Mouse (Mus musculus) heart, postnatal 25 days (tissue): ENCODE measurements around the gene Ttc30a1. TPM values are rescaled to one million over a fixed set of nuclear protein-coding genes. Genes with fewer than 3 reads are reported as not detected.
"Not testable (repeated sequence)": the region's sequence is repeated elsewhere in the genome, so short reads cannot be mapped to it uniquely, and the experiment has no call there.

Source experiments
- DNase-seq: peaks from one replicate; pipeline ENCODE4 v3.0.0; 2022; ENCODE audit warnings: low spot score
- intact Hi-C: fragments of 180-260 bp; cut with DNase I; formaldehyde crosslinking; loops from one replicate; pipeline ENCODE4 v1.15.1; 2025
- total RNA-seq, 2 experiments: library from RNA; stranded (reverse); gene quantifications; 2 replicates each; pipeline ENCODE4 v1.2.3; 2021

The Ttc30a1 gene
- total RNA-seq, 2 experiments from 2014 or later = 3.0 to 3.2 TPM

GRCm38 (mm10) chr2:75985124-75985523 is 3.4 kb upstream of the Ttc30a1 start:
- no peak for DNase-seq
- intact Hi-C loops = no loop called here

GRCm38 (mm10) chr2:75983847-75984246 is 2.1 kb upstream of the Ttc30a1 start:
- no peak for DNase-seq
- intact Hi-C loops = no loop called here

- intact Hi-C loops = no loop called here
- DNase-seq = no peak
Measured at GRCm38 (mm10) chr2:75983091-75983490, 1.3 kb upstream of the Ttc30a1 start.

GRCm38 (mm10) chr2:75982626-75983025 is 859 bp upstream of the Ttc30a1 start:
- DNase-seq = no peak
- intact Hi-C loops = no loop called here

- intact Hi-C loops, DNase-seq: not testable (repeated sequence)
Measured at GRCm38 (mm10) chr2:75980933-75981439, 781 bp downstream of the Ttc30a1 start.

DNA sequence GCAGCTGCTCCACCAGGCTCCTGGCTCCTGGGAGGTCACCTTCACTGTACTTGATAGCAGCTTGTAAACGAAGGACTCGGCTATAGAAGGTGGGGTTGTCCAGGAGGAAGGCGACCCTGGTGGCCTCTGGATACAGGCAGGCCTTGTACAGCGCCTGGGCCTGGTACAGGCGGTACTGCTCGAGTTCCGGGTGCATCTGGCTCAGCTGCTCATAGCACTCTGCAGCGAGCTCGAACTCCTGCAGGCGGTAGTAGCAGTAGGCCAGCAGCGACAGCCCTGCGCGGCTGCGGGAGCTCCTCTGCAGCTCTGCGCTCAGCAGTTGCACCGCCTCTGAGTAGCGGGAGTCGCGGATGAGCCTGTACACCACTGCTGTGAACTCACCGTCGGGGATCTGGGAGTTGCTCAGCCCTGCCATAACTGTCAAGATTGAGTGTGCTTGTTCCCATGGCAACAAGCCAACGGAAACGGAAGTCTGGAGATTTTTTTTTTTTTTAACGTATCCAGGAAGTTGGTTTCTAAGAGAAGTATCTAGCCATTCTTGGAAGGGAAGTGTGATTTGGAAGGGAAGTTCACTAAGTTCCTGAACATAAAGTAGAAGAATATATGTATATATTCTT is 3.9 kb downstream of the Ttc30a1 start, which contains the start of gene Ttc30a2:
Ttc30a2 (minus strand) TSS at position 419 of the 617 bp plus-strand sequence.
- intact Hi-C loops = not testable (repeated sequence)

DNA sequence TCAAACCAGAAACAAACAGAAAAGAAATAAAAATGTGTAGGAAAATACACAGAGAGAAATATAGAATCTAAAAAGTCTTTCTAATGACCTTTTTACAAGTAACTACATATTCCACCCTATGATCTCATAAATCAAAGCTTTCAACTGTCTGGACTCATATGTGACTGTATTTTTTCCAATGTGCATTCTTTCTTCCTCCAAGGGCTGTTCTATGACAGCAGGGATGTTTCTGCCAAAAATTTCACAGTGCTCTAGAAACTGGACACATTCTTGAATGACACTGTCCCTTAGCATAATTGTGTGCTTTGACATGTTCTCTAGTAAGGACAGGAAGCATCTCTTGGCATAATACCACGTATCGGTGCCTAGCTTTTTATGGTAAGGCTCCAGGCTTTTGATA is 5.7 kb downstream of the Ttc30a1 start:
- intact Hi-C loops, DNase-seq: not testable (repeated sequence)

More for the DNA sequence above, 3.9 kb downstream of the Ttc30a1 start, which contains the start of gene Ttc30a2:
- not testable (repeated sequence) for DNase-seq

DNA sequence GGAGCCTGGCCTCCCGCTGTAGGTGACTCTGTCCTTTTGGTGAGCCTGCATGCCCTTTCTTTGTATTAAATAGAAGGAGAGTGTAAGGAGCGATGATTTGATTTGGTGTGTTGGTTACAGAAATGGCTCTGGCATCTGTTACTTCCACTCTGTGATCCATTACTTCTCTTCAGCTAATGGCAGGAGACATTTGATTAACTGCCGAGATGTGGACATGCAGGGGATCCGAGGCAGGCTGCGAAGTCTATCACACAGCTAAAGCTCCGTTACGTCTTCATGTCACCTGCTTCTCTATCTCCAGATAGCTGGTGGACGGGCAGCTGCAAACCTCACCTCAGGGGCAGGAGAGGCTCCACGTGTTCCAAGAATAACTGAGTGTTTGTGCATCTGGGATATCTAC is 7.6 kb downstream of the Ttc30a1 start:
- intact Hi-C loops = loop anchor here (5.0 kb wide), 1 partner anchor 37 kb away; the partner anchor contains the start of gene Ttc30b
- no peak for DNase-seq

- intact Hi-C loops = loop anchor here (1.0 to 5.0 kb wide), 4 partner anchors 38 to 358 kb away; no protein-coding TSS in a partner anchor
- peak; percentile 27 for DNase-seq
Measured at GRCm38 (mm10) chr2:75964972-75965371, 16.8 kb downstream of the Ttc30a1 start.

DNA sequence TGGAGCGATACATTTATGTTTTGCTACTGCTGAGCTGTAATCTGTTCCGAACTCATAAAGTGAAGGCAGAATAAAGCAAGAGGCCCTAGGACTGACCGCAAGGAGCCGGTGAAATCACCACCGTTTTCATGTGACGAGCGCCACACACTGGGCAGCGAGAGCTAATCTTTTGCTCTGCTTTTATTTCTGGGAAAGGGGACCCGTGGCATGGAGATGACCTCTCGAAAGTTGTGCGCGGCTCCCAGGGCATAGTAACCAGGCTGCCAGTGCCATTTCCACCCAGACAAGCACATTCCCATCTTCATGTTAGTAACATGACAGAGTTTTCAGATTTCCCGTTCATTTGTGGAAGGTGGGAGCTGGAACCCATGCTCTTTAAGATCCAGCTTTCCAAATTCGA is 17.3 kb downstream of the Ttc30a1 start:
- DNase-seq = peak; percentile 50

DNA sequence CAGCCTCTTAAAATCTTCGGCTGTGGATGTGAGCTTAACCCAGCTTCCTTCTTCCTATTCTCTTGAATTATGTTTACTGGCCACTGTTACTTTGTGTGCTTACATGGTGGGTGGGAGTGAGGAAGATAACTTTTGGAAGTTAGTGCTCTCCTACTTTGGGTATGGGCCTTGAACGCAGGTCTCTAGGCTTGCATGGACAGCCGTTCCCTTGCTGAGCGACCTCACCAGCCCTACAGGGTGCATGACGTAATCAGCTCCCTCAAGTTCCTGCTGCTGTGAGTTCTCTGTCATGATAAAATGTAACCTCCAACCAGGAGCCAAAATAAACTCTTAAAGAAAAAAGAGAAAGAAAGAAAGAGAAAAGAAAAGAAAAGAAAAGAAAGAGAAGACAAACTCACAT is 17.7 kb downstream of the Ttc30a1 start:
- no peak for DNase-seq
- intact Hi-C loops = loop anchor here (1.0 to 5.0 kb wide), 4 partner anchors 37 to 357 kb away; no protein-coding TSS in a partner anchor

More for the DNA sequence above, 17.3 kb downstream of the Ttc30a1 start:
- intact Hi-C loops = loop anchor here (1.0 to 5.0 kb wide), 4 partner anchors 37 to 357 kb away; no protein-coding TSS in a partner anchor

DNA sequence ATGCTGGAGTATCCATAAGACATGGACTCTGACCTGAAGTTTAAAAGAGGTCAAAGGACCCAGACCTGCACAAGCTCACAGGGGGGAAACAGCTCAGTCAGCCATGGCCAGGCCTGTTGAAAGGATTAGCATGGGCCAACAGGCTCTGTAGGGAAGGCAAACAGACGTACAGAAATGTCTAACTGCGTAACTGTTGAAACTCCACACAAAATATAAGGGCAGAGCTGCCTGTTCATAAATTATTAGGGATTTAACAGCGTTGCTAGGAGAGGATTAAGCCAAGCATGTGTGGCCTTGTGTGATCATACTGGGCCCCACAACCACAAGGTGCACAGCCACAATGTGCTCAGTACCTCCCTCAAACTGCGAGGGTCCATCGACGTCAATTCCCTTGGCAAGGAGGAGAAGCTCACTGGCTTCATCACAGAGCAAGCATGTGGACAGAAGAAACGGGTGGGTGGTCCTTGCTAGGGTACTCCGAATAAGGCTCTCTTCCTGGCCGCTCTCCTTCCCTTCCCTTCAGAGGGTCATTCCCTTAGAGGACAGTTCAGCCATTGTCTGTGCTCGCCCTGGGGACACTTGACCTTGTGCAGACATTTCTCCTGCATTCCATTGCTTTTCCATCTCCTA is 18.4 kb downstream of the Ttc30a1 start:
- intact Hi-C loops = loop anchor here (5.0 kb wide), 3 partner anchors 36 to 356 kb away; no protein-coding TSS in a partner anchor

GRCm38 (mm10) chr2:75960366-75961330 is 21.1 kb downstream of the Ttc30a1 start:
- intact Hi-C loops = loop anchor here (5.0 kb wide), 3 partner anchors 33 to 353 kb away; no protein-coding TSS in a partner anchor
- DNase-seq = peak; percentile 5

More for the DNA sequence above, 18.4 kb downstream of the Ttc30a1 start:
- DNase-seq = no peak

DNA sequence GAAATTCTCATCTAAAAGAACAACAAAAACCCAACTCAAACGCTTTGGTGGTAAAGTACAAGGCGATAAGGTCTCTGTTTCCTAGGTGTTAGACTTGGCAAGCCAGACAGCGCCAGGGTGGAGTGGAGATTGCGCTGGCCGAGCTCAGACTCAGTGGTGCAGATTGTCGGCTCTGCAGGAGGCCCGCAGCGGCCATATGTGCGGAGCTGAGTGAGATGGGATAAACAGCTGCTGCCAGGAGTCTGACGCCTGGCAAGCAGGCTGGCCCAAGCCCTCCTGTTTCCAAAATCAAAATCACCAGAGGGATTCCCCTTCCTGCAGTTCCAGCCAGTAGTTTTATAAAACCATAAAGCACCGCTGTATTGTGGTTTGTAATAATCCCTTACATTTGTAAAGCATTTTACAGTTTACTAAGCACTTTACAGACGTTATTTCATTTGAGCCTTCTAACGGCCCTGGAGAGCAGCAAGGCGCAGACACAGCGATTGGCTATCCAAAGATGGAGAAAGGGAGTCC is 21.9 kb downstream of the Ttc30a1 start:
- no peak for DNase-seq
- intact Hi-C loops = loop anchor here (5.0 kb wide), 3 partner anchors 33 to 353 kb away; no protein-coding TSS in a partner anchor

DNA sequence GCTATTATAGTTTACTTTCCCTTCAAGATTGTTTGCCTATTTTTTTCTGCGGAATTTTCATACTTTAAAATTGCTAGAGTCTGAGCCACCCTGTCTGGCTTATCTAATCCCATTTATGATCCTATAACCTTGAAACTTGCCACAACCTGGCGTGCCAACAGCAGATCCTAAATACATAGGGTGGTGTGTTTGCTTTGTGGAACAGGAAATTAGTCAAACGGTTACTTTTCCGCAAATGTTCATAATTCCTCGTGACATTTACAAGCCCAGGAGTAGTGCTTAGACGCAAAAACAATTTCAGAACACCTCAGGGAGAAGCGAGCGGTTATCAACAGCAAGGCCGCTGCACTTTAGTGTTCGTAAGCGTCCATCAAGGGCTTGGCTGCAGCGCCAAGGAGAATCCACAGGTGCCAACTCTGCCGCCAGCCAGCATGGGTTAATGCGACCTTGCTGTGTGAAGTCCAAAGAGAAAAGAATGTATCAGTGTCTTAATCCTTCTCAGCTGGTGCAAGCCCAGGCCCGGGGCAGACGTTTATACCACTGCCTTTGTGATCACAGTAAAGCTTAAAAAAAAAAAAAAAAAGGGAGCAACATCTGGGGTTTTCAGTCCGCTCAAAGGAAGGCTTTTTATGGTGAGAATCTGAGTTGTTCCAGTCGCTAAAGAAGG is 22.5 kb downstream of the Ttc30a1 start:
- intact Hi-C loops = no loop called here
- no peak for DNase-seq

GRCm38 (mm10) chr2:75955709-75956108 is 26.1 kb downstream of the Ttc30a1 start:
- DNase-seq = no peak

DNA sequence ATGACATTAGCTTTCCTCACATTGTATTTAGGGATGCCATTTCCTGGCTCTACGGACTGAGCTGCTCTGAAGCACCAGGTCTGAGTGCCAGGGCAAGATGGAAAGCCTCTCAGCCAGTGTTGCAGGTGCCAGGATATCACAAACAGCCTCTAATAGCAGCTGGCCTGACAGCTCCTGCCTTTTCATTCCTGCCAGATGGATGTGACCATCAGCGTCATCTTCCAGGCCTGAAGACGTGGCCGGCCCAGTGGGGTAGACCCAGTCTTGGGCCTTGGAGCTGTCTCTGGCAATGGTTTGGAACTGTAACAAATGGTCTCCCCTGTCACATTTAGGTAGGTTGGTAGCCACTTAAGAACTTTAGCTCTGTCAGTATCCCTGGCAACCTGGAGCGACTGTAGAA is 28.4 kb downstream of the Ttc30a1 start:
- intact Hi-C loops = no loop called here

More at GRCm38 (mm10) chr2:75955709-75956108, 26.1 kb downstream of the Ttc30a1 start:
- intact Hi-C loops = no loop called here

DNA sequence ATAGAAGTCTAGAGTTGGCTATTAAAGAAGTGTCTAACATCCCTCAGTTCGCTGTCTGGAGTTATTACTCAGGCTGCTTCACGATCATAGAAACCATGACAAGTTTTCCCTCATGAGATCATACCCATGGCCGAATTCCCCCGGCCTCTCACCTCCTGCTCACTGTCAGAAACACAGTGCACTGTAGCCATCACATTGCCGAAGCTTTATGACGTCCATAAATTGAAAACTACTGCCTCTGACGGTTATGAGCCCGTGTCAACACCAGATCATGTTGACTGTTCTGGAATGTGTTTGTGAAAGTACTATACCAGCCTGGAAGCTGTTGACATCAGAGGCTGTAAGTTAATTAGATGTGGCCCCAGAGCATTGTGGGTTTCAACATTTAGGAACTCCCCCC is 31.1 kb downstream of the Ttc30a1 start:
- intact Hi-C loops = no loop called here
- DNase-seq = no peak

More for the DNA sequence above, 28.4 kb downstream of the Ttc30a1 start:
- DNase-seq = no peak
